Mouse (Mus musculus): ENCODE results near the gene Zfp683. TPM values are rescaled to one million over a fixed set of nuclear protein-coding genes. Genes with fewer than 3 reads are reported as not detected.

Zfp683 gene
- polyA plus RNA-seq, 1 experiment from 2014 or later = not detected

- H3K4me3 ChIP-seq (ENCODE audit: low read depth, low read length) = no peak overlapping the region
- H3K4me1 ChIP-seq (ENCODE audit: control insufficient read depth, insufficient read depth, low read length) = no peaks in the 10 kb centered on the region
- no peaks in the 10 kb centered on the region for H3K36me3 ChIP-seq (ENCODE audit: control insufficient read depth, insufficient read depth, low read length)
- 60% methylated on average over 18 of the region's 18 CpGs for WGBS
- no peak overlapping the region for H3K9ac ChIP-seq (ENCODE audit: low read length)
- DNase-seq (ENCODE audit: low spot score) (no peak), ATAC-seq (ENCODE audit: insufficient number of reproducible peaks, low FRiP score, low TSS enrichment, low read depth) (no peak)
- no peak overlapping the region for H3K27ac ChIP-seq (replicated peaks; ENCODE audit: low read depth, low read length)
- no peaks in the 10 kb centered on the region for H3K9me3 ChIP-seq (ENCODE audit: control insufficient read depth, low read length)
- peaks cover 10% of the 10 kb centered on the region; the same call in 1 of the 2 replicates for H3K27me3 ChIP-seq (ENCODE audit: control insufficient read depth, insufficient read depth, low read length)
- H3K4me2 ChIP-seq (ENCODE audit: low read depth, severe bottlenecking) = no peak overlapping the region
These were observed 7.7 kb downstream of the Zfp683 start for GRCm38 (mm10) chr4:134061166-134061830.

GRCm38 (mm10) chr4:134061944-134062446 is 8.4 kb downstream of the Zfp683 start:
- Histone ChIP-seq H3K9me3 (ENCODE audit: control insufficient read depth, low read length) (no peaks in the 10 kb centered on the region), H3K27ac (replicated peaks; ENCODE audit: low read depth, low read length) (no peak overlapping the region), H3K4me3 (ENCODE audit: low read depth, low read length) (no peak overlapping the region), H3K27me3 (ENCODE audit: control insufficient read depth, insufficient read depth, low read length) (peaks cover 10% of the 10 kb centered on the region; the same call in 1 of the 2 replicates), H3K4me1 (ENCODE audit: control insufficient read depth, insufficient read depth, low read length) (no peaks in the 10 kb centered on the region), H3K36me3 (ENCODE audit: control insufficient read depth, insufficient read depth, low read length) (no peaks in the 10 kb centered on the region), H3K9ac (ENCODE audit: low read length) (no peak overlapping the region), H3K4me2 (ENCODE audit: low read depth, severe bottlenecking) (no peak overlapping the region)
- DNase-seq (ENCODE audit: low spot score) (no peak), ATAC-seq (ENCODE audit: insufficient number of reproducible peaks, low FRiP score, low TSS enrichment, low read depth) (no peak)
- 45% methylated on average over 8 of the region's 8 CpGs for WGBS

DNA sequence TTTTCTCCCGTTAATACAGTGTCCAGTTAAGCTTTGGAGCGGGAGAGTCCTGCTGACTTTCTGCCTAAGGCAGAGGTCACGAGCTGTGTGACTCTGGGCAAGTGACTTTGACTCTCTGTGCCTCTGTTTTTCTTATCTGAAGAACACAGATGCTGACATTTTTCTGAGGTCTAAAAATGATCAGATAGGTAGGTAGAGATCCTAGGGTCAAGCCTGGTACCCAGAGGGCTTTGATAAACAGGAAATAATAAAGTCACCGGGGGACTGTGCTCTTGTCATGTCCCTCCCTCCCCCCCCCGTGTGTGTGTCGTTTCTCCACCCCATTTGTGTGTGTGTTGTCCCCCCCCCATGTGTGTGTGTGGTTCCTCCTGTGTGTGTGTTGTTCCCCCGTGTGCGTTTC is 8.9 kb downstream of the Zfp683 start:
- Histone ChIP-seq H3K36me3 (ENCODE audit: control insufficient read depth, insufficient read depth, low read length) (no peaks in the 10 kb centered on the region), H3K27ac (replicated peaks; ENCODE audit: low read depth, low read length) (no peak overlapping the region), H3K4me2 (ENCODE audit: low read depth, severe bottlenecking) (no peak overlapping the region), H3K27me3 (ENCODE audit: control insufficient read depth, insufficient read depth, low read length) (peaks cover 10% of the 10 kb centered on the region; the same call in 1 of the 2 replicates), H3K9ac (ENCODE audit: low read length) (no peak overlapping the region), H3K4me3 (ENCODE audit: low read depth, low read length) (no peak overlapping the region), H3K9me3 (ENCODE audit: control insufficient read depth, low read length) (no peaks in the 10 kb centered on the region), H3K4me1 (ENCODE audit: control insufficient read depth, insufficient read depth, low read length) (no peaks in the 10 kb centered on the region)
- ATAC-seq (ENCODE audit: insufficient number of reproducible peaks, low FRiP score, low TSS enrichment, low read depth) (no peak), DNase-seq (ENCODE audit: low spot score) (no peak)
- 61% methylated on average over 8 of the region's 8 CpGs for WGBS

DNA sequence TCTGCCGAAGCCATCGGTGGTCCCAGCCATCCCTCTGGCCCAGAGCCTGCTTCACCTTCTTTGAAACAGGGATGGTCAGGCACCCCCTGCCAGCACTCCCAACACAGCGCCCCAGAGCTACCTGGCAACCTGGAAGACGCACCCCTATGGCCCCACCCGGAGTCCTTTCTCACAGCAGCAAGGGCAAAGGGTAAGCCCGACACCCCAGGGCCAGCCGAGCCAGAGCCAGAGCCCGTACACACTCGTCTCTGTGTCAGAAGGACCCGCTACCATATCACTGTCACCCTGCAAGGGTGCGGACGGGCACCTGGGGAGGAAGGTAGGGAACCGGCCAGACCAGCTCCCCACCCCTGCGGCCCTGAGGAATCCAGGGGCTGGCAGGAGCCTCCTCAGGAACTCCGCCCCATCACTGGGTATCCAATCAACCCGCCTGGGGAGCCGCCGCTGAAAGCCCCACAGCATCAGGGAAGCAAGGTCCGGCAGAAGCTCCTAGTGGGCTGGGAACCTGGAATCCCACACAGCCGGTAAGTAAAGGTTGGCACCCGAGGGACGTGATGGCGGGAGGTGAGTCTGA is 11.9 kb downstream of the Zfp683 start:
- 20% methylated on average over 23 of the region's 23 CpGs for WGBS
- Histone ChIP-seq H3K4me2 (ENCODE audit: low read depth, severe bottlenecking) (no peak overlapping the region), H3K9me3 (ENCODE audit: control insufficient read depth, low read length) (no peaks in the 10 kb centered on the region), H3K27ac (replicated peaks; ENCODE audit: low read depth, low read length) (no peak overlapping the region), H3K36me3 (ENCODE audit: control insufficient read depth, insufficient read depth, low read length) (no peaks in the 10 kb centered on the region), H3K4me1 (ENCODE audit: control insufficient read depth, insufficient read depth, low read length) (no peaks in the 10 kb centered on the region), H3K9ac (ENCODE audit: low read length) (no peak overlapping the region), H3K27me3 (ENCODE audit: control insufficient read depth, insufficient read depth, low read length) (peaks cover 7% of the 10 kb centered on the region; the same call in 1 of the 2 replicates), H3K4me3 (ENCODE audit: low read depth, low read length) (no peak overlapping the region)
- no peak for ATAC-seq (ENCODE audit: insufficient number of reproducible peaks, low FRiP score, low TSS enrichment, low read depth)
- DNase-seq (ENCODE audit: low spot score) = no peak

DNA sequence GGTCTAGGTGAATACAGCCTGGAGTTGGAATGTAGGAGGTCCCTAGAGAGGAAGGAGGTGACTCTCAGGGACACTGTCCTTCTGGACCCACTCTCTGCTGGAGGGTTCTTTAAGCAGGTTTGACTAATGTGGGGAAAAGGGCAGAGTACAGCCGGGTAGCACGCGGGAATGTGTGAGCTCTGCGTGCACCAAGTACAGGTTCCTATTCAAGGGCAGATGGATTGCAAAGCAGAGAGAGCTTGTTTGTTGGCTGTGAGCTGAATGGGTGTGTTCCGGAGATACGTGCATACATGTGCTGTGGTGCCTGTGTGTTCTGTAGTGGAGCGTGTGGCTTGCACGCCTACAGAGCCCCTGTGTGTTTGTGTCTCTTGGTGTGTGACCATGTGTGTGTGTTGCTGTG is 13.7 kb downstream of the Zfp683 start:
- no peak for DNase-seq (ENCODE audit: low spot score)

DNA sequence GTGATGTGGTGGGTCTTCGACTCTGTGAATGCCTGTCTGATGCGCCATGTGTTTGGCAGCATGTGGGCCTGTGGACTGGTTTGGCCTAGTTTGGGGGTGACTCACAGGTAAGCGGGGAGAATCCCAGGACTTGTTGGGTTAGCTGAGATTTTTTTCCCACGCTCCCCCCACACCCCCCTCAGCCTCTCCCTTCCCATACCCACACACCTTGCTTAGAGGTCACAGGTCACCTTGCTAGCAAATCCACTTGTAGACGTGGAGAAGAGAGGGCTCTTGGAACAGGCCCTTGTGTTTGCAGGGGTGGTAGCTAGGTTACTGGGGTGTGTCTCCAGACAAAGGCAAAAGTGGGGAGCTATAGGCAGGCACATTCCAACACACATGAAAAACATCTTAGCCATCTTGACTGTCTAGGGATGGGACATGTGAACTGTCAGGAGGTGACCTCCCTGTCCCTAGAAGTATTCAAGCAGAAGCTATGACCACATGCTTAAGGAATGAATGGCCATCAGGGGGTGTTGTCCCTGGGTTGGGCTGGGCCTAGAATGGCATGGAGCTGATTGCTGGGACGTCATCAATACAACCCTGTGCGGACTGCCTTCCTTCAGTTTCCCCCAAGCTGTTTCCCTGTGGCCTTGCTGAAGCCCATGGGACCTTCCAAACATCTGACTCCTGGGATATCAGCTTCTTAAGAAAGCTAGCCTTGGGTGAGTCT is 14.4 kb downstream of the Zfp683 start:
- no peak overlapping the region for H3K4me2 ChIP-seq (ENCODE audit: low read depth, severe bottlenecking)

More for the DNA sequence above, 13.7 kb downstream of the Zfp683 start:
- no peak overlapping the region for H3K27ac ChIP-seq (replicated peaks; ENCODE audit: low read depth, low read length)
- no peak overlapping the region for H3K4me2 ChIP-seq (ENCODE audit: low read depth, severe bottlenecking)
- peaks cover 7% of the 10 kb centered on the region; the same call in 1 of the 2 replicates for H3K27me3 ChIP-seq (ENCODE audit: control insufficient read depth, insufficient read depth, low read length)
- H3K9ac ChIP-seq (ENCODE audit: low read length) = no peak overlapping the region
- WGBS = 95% methylated on average over 8 of the region's 8 CpGs
- ATAC-seq (ENCODE audit: insufficient number of reproducible peaks, low FRiP score, low TSS enrichment, low read depth) = no peak
- H3K36me3 ChIP-seq (ENCODE audit: control insufficient read depth, insufficient read depth, low read length) = no peaks in the 10 kb centered on the region
- no peaks in the 10 kb centered on the region for H3K9me3 ChIP-seq (ENCODE audit: control insufficient read depth, low read length)
- no peak overlapping the region for H3K4me3 ChIP-seq (ENCODE audit: low read depth, low read length)
- H3K4me1 ChIP-seq (ENCODE audit: control insufficient read depth, insufficient read depth, low read length) = no peaks in the 10 kb centered on the region

GRCm38 (mm10) chr4:134068793-134069580 is 15.3 kb downstream of the Zfp683 start:
- H3K4me2 ChIP-seq (ENCODE audit: low read depth, severe bottlenecking) = no peak overlapping the region
- H3K36me3 ChIP-seq (ENCODE audit: control insufficient read depth, insufficient read depth, low read length) = no peaks in the 10 kb centered on the region
- WGBS = 84% methylated on average over 4 of the region's 4 CpGs
- no peak for ATAC-seq (ENCODE audit: insufficient number of reproducible peaks, low FRiP score, low TSS enrichment, low read depth)
- no peak overlapping the region for H3K9ac ChIP-seq (ENCODE audit: low read length)
- H3K9me3 ChIP-seq (ENCODE audit: control insufficient read depth, low read length) = no peaks in the 10 kb centered on the region
- DNase-seq (ENCODE audit: low spot score) = no peak
- no peak overlapping the region for H3K4me3 ChIP-seq (ENCODE audit: low read depth, low read length)
- H3K27me3 ChIP-seq (ENCODE audit: control insufficient read depth, insufficient read depth, low read length) = peaks cover 7% of the 10 kb centered on the region; the same call in 1 of the 2 replicates
- no peak overlapping the region for H3K27ac ChIP-seq (replicated peaks; ENCODE audit: low read depth, low read length)
- H3K4me1 ChIP-seq (ENCODE audit: control insufficient read depth, insufficient read depth, low read length) = no peaks in the 10 kb centered on the region

More for the DNA sequence above, 14.4 kb downstream of the Zfp683 start:
- Histone ChIP-seq H3K36me3 (ENCODE audit: control insufficient read depth, insufficient read depth, low read length) (no peaks in the 10 kb centered on the region), H3K4me1 (ENCODE audit: control insufficient read depth, insufficient read depth, low read length) (no peaks in the 10 kb centered on the region), H3K4me3 (ENCODE audit: low read depth, low read length) (no peak overlapping the region), H3K9ac (ENCODE audit: low read length) (no peak overlapping the region), H3K9me3 (ENCODE audit: control insufficient read depth, low read length) (no peaks in the 10 kb centered on the region), H3K27ac (replicated peaks; ENCODE audit: low read depth, low read length) (no peak overlapping the region), H3K27me3 (ENCODE audit: control insufficient read depth, insufficient read depth, low read length) (peaks cover 7% of the 10 kb centered on the region; the same call in 1 of the 2 replicates)
- DNase-seq (ENCODE audit: low spot score) (no peak), ATAC-seq (ENCODE audit: insufficient number of reproducible peaks, low FRiP score, low TSS enrichment, low read depth) (no peak)
- WGBS = 75% methylated on average over 7 of the region's 7 CpGs

GRCm38 (mm10) chr4:134078694-134079093 is 25.1 kb downstream of the Zfp683 start:
- WGBS = 20% methylated on average over 3 of the region's 3 CpGs
- Histone ChIP-seq H3K36me3 (ENCODE audit: control insufficient read depth, insufficient read depth, low read length) (no peaks in the 10 kb centered on the region), H3K4me2 (ENCODE audit: low read depth, severe bottlenecking) (no peak overlapping the region), H3K4me3 (ENCODE audit: low read depth, low read length) (no peak overlapping the region), H3K9ac (ENCODE audit: low read length) (no peak overlapping the region), H3K4me1 (ENCODE audit: control insufficient read depth, insufficient read depth, low read length) (no peaks in the 10 kb centered on the region), H3K9me3 (ENCODE audit: control insufficient read depth, low read length) (no peaks in the 10 kb centered on the region), H3K27me3 (ENCODE audit: control insufficient read depth, insufficient read depth, low read length) (no peaks in the 10 kb centered on the region), H3K27ac (replicated peaks; ENCODE audit: low read depth, low read length) (no peak overlapping the region)
- DNase-seq (ENCODE audit: low spot score) (peak; percentile 75), ATAC-seq (ENCODE audit: insufficient number of reproducible peaks, low FRiP score, low TSS enrichment, low read depth) (no peak)
